Mouse (Mus musculus) adrenal gland, adult 8-10 months (tissue): ENCODE results near the gene Banp. TPM values are rescaled to one million over a fixed set of nuclear protein-coding genes. Genes with fewer than 3 reads are reported as not detected.

Experiments
- DNase-seq: peaks from one replicate; pipeline ENCODE4 v3.0.0; 2022
- microRNA-seq, 2 experiments: library from miRNA; unstranded; fragments of <30 nt; microRNA quantifications; one replicate each; pipeline ENCODE4 v1.2.0; 2022
- total RNA-seq, 4 experiments: library from RNA; stranded (reverse); gene quantifications; 2 replicates each; pipeline ENCODE4 v1.2.4; 2022

Gene Banp
- total RNA-seq, 4 experiments from 2014 or later = 16.5 to 40.8 (median 27.9) TPM

- DNase-seq = peak; percentile 19
These were observed 118.4 kb downstream of the Banp start for GRCm38 (mm10) chr8:122067783-122068505.

GRCm38 (mm10) chr8:122068609-122069008 is 119.1 kb downstream of the Banp start:
- DNase-seq = no peak

GRCm38 (mm10) chr8:122069281-122069680 is 119.7 kb downstream of the Banp start:
- DNase-seq = no peak

- no peak for DNase-seq
These were observed 121.6 kb downstream of the Banp start for GRCm38 (mm10) chr8:122071193-122071592.

GRCm38 (mm10) chr8:122073964-122074363 is 124.4 kb downstream of the Banp start:
- DNase-seq = no peak

GRCm38 (mm10) chr8:122074442-122074841 is 124.9 kb downstream of the Banp start:
- DNase-seq = no peak

GRCm38 (mm10) chr8:122074977-122075376 is 125.4 kb downstream of the Banp start:
- DNase-seq = no peak

- peak; percentile 42 for DNase-seq
These were observed 126.8 kb downstream of the Banp start for GRCm38 (mm10) chr8:122076183-122076842.

GRCm38 (mm10) chr8:122078321-122078720 is 128.8 kb downstream of the Banp start:
- DNase-seq = no peak

Small RNAs within 50 kb of the gene (microRNA-seq; reads per million reads assigned to microRNA genes)
- gene Mir7237 = 0 to 0.18 reads per million in 2 experiments

Other genes with a start within 250 kb of the Banp start
- 1 to 10 TPM; 3.2 to 6.1 (median 4.6) TPM for gene Jph3, start 220.1 kb upstream of the Banp start, total RNA-seq
- 10 to 100 TPM; 22.4 to 36.8 (median 29.4) TPM for gene Klhdc4, start 120.2 kb upstream of the Banp start, total RNA-seq
- gene Slc7a5, start 42.1 kb upstream of the Banp start, total RNA-seq = 10 to 100 TPM; 51.8 to 96.5 (median 70.3) TPM
- gene Car5a, start 4.8 kb upstream of the Banp start, total RNA-seq = not detected